Mouse (Mus musculus) megakaryocyte, adult 5-6 weeks (primary cell): ENCODE measurements around the gene Myocos. TPM values are rescaled to one million over a fixed set of nuclear protein-coding genes. Genes with fewer than 3 reads are reported as not detected.
"Not testable (repeated sequence)": the region's sequence is repeated elsewhere in the genome, so short reads cannot be mapped to it uniquely, and the experiment has no call there.

ENCODE experiments used
- ATAC-seq: 2 replicates; pipeline ENCODE4 v1.8.0; 2016; ENCODE audit warnings: mild to moderate bottlenecking, inconsistent platforms; ENCODE audit not compliant: poor library complexity, severe bottlenecking
- total RNA-seq, 2 experiments: library from RNA; stranded (forward) in 1 of 2; stranded (reverse) in 1 of 2; fragments of 153-499, 151-499 nt in 1 of 2; fragments of 221-1000, 200-1000 nt in 1 of 2; gene quantifications; 2 replicates each; pipeline versions ENCODE4 v1.2.3 to v1.2.4; 2015 to 2017

Myocos gene
- total RNA-seq (2015) (not detected in 2 replicates), total RNA-seq (2017) (not detected in 2 replicates)

DNA sequence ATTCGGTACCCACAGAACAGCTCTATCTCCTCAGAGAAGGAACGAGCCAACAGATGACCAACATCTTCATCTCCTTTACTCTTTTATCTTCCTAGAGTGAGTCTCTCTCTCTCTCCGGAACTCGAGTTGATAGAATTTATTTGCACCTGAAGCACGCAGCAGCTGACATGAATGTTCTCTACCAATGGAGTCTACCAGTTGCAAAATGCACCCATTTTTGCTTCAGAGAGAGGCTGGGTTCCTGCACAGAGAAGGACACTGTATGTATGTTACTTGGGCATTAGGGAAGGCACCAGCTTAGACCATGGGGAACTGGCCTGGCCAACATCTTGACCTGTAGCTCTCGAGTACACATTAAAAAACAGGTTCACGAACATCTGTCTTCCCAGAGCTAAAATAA, at the start of gene Myocos:
TSS of gene Myocos (minus strand) at position 101 of the 400 bp plus-strand sequence.
- ATAC-seq = no peak

DNA sequence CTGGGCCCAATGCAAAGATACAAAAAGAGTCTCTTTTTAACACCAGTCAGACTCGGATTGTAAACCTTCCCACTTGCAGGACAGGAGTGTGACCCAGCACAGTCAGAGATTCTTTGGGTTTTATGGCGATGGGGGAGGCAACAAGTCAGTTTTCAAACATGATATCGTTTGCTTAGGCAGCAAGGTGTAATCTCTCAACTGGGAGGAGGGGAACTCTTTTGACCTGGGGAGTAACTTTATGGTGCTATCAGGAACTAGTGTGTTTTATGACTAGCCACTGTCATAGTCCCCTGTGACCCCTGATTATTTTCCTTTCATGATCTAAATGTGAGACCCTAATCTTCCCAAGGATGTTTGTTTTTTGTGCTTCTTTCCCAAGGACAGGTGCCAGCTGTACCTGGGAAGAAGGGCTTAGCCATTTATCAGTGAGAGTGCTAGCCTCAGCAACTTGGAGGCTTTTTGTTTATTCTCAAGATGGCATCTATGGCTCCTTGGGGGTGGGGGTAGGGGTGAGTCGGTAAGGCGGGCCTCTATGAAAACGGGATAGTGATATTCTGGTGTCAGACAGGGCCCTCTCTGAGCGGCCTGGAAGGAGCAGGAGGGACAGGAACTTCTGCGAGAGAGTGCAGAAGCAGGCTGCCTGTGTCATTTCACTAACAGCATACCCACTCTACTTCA, 42.5 kb upstream of the Myocos start:
- no peak for ATAC-seq

GRCm38 (mm10) chr1:162697866-162698265, 39.8 kb upstream of the Myocos start:
- 0 out of 2 replicates have a peak, but pooled peaks have one; percentile 10 for ATAC-seq

- ATAC-seq = no peak
Measured at GRCm38 (mm10) chr1:162693721-162694120, 35.7 kb upstream of the Myocos start.

- ATAC-seq = peak; percentile 36
Measured at GRCm38 (mm10) chr1:162665486-162666174, 7.6 kb upstream of the Myocos start.

DNA sequence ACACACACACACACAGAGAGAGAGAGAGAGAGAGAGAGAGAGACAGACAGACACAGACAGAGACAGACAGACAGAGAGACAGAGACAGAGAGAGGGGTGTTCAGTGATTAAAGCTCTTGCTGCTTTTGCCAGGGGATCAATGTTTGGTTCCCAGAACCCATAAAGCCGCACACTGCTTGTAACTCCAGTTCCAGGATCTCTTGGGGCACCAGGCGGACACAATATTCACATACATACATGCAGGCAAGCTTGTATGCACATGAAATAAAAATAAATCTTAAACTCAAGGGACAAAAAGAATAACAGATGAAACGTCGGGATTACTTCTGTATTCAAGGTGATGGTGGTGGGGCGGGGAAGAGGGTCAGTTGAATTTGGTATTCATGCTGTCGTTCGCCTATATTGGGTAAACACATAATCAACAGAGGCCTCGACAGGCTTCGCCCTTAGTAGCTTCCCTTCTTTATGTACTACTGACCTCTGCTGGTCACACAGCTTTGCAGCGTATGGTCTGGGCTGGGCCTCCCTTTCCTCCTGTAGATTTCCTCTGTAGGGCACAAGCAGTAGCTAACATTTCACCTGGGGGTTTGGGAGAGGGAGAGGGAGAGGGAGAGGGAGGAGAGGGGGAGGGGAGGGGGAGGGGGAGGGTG, 6.9 kb upstream of the Myocos start:
- peak; percentile 99 for ATAC-seq

GRCm38 (mm10) chr1:162660276-162660860, 2.3 kb upstream of the Myocos start:
- ATAC-seq = no peak

DNA sequence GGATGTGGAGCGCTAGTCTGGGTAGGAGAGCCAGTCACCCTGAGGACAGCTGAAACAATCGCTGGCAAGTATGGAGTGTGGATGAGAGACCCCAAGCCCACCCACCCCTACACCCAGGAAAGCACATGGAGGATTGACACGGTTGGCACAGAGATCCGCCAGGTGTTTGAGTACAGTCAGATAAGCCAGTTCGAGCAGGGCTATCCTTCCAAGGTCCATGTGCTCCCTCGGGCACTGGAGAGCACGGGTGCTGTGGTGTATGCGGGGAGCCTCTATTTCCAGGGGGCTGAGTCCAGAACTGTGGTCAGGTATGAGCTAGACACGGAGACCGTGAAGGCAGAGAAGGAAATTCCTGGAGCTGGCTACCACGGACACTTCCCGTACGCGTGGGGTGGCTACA, 9.6 kb downstream of the Myocos start:
- no peak for ATAC-seq

DNA sequence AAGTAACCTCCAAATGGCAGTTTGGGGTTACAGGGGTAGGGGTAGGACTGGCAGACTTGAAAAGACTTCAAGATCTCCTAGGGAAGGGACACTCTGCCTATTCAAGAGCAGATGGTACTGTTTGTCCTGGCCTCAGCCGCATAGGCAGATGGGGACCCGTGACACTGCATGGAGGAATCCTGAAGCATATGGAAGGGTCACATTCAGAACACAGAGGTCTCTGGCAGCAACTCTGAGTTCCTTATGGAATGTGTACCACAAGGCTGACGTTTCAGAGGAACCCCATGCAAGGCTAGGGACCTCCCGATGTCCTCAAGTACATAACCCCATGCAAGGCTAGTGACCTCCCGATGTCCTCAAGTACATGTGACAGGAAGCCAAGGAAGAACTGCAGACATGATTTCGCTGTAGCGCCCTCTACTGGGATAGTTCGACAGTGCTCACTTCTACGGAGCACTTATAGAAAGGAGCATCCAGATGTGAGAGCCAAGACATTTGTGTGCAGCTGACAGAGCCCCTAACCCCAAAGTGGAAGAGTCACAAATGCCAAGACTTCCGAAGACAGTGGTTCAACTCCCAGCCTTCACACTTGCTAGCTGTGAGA, 11.8 kb downstream of the Myocos start:
- peak; percentile 75 for ATAC-seq

DNA sequence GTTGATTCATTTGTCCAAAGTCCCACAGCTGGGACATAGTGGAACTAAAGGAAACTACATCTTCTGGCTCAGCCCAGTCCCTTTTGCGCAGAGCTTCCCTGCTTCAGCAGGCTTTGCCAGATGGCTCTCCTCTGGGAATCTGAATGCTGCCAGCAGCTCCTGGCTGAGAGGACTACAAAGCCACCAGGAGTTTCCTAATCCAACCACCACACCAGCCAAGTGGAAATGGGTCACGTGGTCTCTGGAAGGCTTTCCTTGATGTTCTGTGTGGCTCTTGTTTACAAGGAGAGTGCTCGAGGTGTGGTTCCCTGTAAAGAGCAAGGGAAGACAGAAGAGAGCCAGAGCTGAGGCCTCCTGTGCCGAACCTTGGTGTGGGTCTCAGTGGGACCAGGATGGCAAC, 14.3 kb downstream of the Myocos start:
- no peak for ATAC-seq

- ATAC-seq = no peak
Measured at GRCm38 (mm10) chr1:162642591-162642990, 15.4 kb downstream of the Myocos start.

- no peak for ATAC-seq
Measured at GRCm38 (mm10) chr1:162639861-162640260, 18.2 kb downstream of the Myocos start.

DNA sequence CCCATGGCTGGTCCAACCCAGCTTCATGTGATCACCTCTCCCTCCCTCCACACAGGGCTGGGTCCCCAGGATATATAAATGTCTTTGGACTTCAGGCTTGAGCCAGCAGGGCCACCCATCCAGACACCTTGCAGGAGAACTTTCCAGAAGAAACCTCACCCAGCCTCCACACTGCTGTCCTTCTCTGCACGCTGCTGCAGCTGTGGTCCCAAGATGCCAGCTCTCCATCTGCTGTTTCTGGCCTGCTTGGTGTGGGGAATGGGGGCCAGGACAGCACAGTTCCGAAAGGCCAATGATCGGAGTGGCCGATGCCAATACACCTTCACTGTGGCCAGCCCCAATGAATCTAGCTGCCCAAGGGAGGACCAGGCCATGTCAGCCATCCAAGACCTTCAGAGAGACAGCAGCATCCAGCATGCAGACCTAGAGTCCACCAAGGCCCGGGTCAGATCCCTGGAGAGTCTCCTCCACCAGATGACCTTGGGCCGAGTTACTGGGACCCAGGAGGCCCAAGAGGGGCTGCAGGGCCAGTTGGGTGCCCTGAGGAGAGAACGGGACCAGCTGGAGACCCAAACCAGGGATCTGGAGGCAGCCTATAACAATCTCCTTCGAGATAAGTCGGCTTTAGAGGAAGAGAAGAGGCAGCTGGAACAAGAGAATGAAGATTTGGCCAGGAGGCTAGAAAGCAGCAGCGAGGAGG, 18.8 kb downstream of the Myocos start, which contains the start of gene Myoc:
TSS of gene Myoc (plus strand) at position 105 of the 700 bp plus-strand sequence.
- ATAC-seq = no peak

DNA sequence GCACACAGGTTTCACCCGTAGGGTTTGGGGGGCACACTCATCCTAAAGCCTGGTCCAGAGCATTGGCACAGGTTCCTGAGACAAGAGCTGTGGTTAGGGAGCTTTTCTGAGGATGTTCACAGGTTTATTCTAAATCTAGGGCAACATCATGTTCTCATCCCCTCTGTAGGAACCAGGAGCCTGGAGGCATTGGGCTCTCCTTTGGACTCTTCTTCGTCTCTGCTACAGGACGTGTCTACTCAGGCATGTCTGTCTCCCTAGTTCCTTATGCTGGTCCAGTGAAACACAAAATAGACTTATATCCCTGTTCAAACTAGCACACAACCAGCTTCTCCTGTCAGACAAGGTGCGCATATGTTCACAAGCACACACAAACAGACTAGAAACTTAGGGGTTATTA, 19.5 kb downstream of the Myocos start:
- ATAC-seq = no peak

DNA sequence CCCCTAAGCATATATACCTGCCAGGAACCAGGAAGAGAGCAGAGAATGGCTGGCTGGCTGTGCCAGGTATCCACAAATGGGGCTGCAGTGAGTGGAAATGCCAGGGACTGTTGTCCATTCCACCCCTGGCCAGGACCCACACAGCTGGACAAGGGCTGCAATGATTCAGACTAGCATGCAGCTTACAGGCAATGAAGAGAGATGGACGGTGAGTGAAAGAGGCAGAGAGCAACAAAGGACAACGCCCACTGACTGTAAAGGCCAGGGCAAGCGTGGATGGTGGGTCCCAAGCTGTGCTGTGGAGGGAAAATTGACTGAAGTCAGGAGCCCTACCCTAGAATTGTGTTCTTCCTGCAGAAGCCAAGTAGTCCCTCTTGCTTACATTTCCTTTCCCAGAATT, 21.5 kb downstream of the Myocos start:
- no peak for ATAC-seq

- not testable (repeated sequence) for ATAC-seq
Measured at GRCm38 (mm10) chr1:162635291-162635931, 22.6 kb downstream of the Myocos start.

GRCm38 (mm10) chr1:162628326-162628725, 29.7 kb downstream of the Myocos start:
- not testable (repeated sequence) for ATAC-seq

GRCm38 (mm10) chr1:162627821-162628220, 30.2 kb downstream of the Myocos start:
- ATAC-seq = not testable (repeated sequence)

GRCm38 (mm10) chr1:162625229-162625628, 32.8 kb downstream of the Myocos start:
- ATAC-seq = peak; percentile 89

DNA sequence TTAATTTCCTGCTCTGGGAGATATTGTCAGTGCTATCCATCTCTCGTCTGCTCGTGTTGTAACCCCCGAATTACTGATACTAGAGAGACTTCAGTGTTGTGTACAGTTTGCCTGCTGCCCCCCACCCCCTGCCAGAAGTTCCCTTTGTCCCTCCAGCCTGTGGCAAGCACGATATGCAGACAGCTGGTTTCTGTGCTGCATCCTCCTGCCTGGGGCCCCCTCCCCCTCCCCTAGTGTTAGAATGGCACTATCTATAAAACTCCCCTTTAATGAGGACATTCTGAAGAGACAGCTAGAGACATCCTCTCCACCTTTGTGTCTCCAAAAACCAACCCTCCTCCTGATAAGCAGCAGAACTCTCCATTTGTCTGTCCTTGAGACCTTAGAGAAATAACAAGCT, 34.1 kb downstream of the Myocos start:
- ATAC-seq = no peak
